Mouse (Mus musculus): Measurements from ENCODE around the gene Gm49366. TPM values are rescaled to one million over a fixed set of nuclear protein-coding genes. Genes with fewer than 3 reads are reported as not detected.
"Not testable (repeated sequence)": the region's sequence is repeated elsewhere in the genome, so short reads cannot be mapped to it uniquely, and the experiment has no call there.

Gene Gm49366
- polyA plus RNA-seq, 1 experiment, result not detected

DNA sequence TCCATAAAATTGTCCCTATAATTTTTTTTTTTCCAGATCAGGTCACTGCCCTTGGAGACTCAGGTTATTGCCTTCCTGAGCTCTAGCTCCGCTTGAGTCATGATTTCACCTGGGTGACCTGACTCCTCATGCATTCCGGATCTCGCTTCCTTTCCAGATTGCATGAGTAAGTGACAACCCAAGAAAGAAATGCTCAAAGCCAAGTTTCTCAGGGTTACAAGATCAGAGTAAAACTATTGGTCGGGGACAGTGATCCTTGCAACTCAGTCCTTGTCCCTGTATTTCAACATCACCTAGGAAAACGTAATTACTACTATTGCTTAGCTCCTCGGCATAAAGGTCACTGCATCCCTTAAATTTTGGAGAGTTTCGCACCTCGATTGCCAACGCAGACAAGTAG is 30.3 kb downstream of the Gm49366 start, which contains the start of gene Acot5:
Acot5 (plus strand) TSS at position 340 of the 400 bp plus-strand sequence.
- H3K27ac ChIP-seq (ENCODE audit: insufficient read depth, low read length), result no peak within 1 kb of the TSS
- H3K4me1 ChIP-seq (ENCODE audit: control insufficient read depth, insufficient read depth, low read length), result peaks cover 2% of the 10 kb centered on the region; the same call in 1 of the 2 replicates
- TF ChIP-seq POLR2A (IDR thresholded peaks at IDR 0.05; ENCODE audit: extremely low read depth, insufficient read depth, low read length) (no peak), CTCF (IDR thresholded peaks at IDR 0.05; ENCODE audit: extremely low read depth, insufficient read depth, low read length) (no peak)
- peak within 1 kb of the TSS; percentile 55 for H3K4me3 ChIP-seq (ENCODE audit: insufficient read depth, low read length)

DNA sequence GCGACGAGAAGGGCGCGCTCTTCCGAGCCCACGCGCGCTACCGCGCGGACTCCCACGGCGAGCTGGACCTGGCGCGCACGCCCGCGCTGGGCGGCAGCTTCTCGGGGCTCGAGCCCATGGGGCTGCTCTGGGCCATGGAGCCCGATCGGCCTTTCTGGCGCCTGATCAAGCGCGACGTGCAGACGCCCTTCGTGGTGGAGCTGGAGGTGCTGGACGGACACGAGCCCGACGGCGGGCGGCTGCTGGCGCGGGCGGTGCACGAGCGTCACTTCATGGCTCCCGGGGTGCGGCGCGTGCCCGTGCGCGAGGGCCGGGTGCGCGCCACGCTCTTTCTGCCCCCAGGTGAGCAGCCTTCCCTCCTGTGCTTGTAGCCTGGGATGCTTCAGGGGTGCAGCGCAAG is 30.8 kb downstream of the Gm49366 start:
- not testable (repeated sequence) for H3K27ac ChIP-seq (ENCODE audit: insufficient read depth, low read length); H3K4me1 ChIP-seq (ENCODE audit: control insufficient read depth, insufficient read depth, low read length)
- H3K4me3 ChIP-seq (ENCODE audit: insufficient read depth, low read length), result peak overlapping the region; percentile 55

DNA sequence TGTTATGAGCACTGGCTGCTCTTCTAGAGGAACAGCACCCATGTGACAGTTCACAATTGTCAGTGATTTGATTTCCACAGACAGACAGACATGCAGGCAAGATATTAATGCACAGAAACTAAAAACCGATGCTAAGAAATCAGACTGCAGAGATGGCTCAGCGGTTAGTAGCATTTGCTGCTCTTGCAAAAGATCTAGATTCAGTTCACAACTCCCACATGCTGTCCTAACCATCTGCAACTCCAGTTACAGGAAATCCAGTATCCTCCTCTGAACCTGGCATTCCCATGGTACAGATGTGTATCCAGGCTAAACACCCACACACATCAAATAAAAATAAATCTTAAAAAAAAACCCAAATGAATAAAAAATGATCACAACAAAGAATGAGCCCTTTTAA is 33.0 kb downstream of the Gm49366 start:
- no peak for TF ChIP-seq POLR2A (IDR thresholded peaks at IDR 0.05; ENCODE audit: extremely low read depth, insufficient read depth, low read length)
- Histone ChIP-seq H3K4me3 (ENCODE audit: insufficient read depth, low read length) (no peak overlapping the region), H3K27ac (ENCODE audit: insufficient read depth, low read length) (no peak overlapping the region), H3K4me1 (ENCODE audit: control insufficient read depth, insufficient read depth, low read length) (peaks cover 2% of the 10 kb centered on the region; the same call in 1 of the 2 replicates)

DNA sequence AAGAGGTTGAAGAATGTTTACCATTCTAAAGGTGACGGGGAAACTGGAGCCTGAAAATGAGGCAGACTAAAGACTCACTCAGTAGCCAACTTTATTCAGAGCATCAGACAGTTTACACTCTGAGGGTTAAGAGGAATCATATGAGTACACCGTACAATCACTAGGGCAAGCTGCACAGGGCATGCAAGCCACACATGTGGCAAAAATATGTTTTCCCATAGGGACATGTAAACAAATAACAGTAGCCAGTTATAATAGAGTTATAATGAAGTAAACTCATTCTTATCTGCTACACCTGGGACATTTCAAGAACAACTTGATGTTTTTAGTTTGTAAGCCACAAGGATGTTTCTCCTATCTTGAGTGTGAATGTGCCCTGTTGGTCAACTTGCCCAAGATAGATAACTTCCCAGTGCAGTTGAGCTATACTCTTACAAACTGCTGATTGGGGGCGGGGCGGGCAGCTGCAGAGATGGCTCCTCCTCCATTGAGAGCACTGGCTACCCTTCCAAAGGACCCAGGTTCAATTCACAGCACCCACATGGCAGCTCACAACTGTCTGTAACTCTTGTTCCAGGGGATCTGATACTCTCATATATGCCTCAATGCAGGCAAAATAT is 38.7 kb downstream of the Gm49366 start:
- Histone ChIP-seq H3K4me3 (ENCODE audit: insufficient read depth, low read length) (no peak overlapping the region), H3K27ac (ENCODE audit: insufficient read depth, low read length) (no peak overlapping the region), H3K4me1 (ENCODE audit: control insufficient read depth, insufficient read depth, low read length) (no peaks in the 10 kb centered on the region)
- TF ChIP-seq CTCF (IDR thresholded peaks at IDR 0.05; ENCODE audit: extremely low read depth, insufficient read depth, low read length) (no peak), POLR2A (IDR thresholded peaks at IDR 0.05; ENCODE audit: extremely low read depth, insufficient read depth, low read length) (no peak)

DNA sequence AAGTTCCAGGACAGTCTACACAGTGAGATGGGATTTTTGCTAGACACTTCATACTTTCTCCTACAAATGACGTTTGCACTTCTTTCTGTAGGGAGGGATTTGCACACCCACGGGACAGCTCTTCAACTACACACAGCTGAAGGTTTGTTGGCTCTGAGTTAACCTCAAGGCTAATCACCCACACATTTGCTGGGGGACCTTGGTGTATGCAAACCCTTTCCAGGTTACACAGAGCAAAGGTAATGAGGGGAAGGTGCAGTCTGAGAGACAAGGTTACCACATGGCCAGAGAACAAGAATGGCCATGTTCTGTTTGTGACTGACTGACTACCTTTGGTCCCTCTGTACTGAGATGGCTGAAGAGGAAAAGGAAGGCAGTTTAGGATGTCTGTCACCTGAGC is 45.1 kb downstream of the Gm49366 start:
- no peaks in the 10 kb centered on the region for H3K4me1 ChIP-seq (ENCODE audit: control insufficient read depth, insufficient read depth, low read length)
- no peak overlapping the region for H3K27ac ChIP-seq (ENCODE audit: insufficient read depth, low read length)
- no peak overlapping the region for H3K4me3 ChIP-seq (ENCODE audit: insufficient read depth, low read length)
- TF ChIP-seq POLR2A (IDR thresholded peaks at IDR 0.05; ENCODE audit: extremely low read depth, insufficient read depth, low read length), result no peak
- TF ChIP-seq CTCF (IDR thresholded peaks at IDR 0.05; ENCODE audit: extremely low read depth, insufficient read depth, low read length), result no peak

DNA sequence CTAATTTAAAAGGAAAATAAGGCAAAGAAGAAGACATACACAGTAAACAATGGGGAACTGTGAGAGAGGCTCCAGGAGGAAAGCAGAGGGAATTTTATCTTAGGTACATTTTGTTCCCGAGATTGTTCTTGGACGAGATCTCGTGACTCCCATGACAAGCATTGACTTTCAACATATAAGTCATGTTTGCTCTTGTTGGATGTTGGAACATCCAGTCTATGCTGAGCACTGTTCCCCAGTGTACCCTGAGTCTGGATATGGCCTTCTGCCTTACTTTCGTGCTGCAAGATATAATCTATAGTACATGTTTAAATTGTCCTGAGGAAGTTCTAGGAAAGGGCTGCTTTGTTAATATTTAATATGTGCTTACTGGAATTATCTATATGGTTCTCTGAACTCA is 45.8 kb downstream of the Gm49366 start:
- no peak overlapping the region for H3K27ac ChIP-seq (ENCODE audit: insufficient read depth, low read length)
- no peaks in the 10 kb centered on the region for H3K4me1 ChIP-seq (ENCODE audit: control insufficient read depth, insufficient read depth, low read length)
- H3K4me3 ChIP-seq (ENCODE audit: insufficient read depth, low read length), result no peak overlapping the region
- no peak for TF ChIP-seq POLR2A (IDR thresholded peaks at IDR 0.05; ENCODE audit: extremely low read depth, insufficient read depth, low read length)
- no peak for TF ChIP-seq CTCF (IDR thresholded peaks at IDR 0.05; ENCODE audit: extremely low read depth, insufficient read depth, low read length)

DNA sequence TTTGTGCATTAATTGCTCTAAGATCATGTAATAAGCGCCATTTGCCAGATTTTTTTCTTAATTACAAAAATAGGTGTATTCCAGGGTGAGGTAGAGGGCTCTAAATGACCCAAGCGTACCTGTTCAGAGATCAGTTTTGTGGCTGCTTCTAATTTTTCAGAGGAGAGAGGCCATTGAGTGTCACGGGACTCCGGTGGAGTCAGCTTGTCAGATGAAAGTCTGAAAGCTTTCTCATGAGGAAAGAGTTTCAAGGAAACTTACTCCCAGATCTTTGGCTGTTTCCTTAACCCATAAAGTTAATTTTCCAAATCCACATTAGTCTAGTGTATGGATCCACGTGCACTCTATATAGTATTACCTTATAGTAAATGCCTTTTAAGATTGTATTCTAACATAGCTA is 55.9 kb downstream of the Gm49366 start:
- H3K4me3 ChIP-seq (ENCODE audit: insufficient read depth, low read length); H3K27ac ChIP-seq (ENCODE audit: insufficient read depth, low read length); H3K4me1 ChIP-seq (ENCODE audit: control insufficient read depth, insufficient read depth, low read length): not testable (repeated sequence)

DNA sequence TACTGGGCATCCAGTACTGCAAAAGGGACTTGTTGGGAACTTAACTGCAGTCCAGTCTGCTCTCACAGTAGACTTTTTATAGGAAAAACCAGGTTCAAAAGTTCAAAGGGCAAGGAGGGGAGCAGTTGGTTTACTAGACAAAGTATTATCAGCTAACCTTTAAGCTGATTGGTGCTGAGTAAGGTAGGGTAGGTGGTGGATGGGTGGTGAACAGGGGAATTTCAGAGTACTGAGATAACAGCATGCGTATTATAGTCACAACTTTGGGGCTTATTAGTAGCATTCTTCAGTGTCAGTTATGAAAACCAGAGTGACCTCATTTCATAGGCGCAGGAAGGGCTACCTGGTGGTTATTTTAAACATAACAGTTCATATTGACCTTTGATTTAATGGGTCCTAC is 60.9 kb downstream of the Gm49366 start:
- TF ChIP-seq CTCF (IDR thresholded peaks at IDR 0.05; ENCODE audit: extremely low read depth, insufficient read depth, low read length) (no peak), POLR2A (IDR thresholded peaks at IDR 0.05; ENCODE audit: extremely low read depth, insufficient read depth, low read length) (no peak)
- Histone ChIP-seq H3K27ac (ENCODE audit: insufficient read depth, low read length) (no peak overlapping the region), H3K4me3 (ENCODE audit: insufficient read depth, low read length) (no peak overlapping the region), H3K4me1 (ENCODE audit: control insufficient read depth, insufficient read depth, low read length) (no peaks in the 10 kb centered on the region)

DNA sequence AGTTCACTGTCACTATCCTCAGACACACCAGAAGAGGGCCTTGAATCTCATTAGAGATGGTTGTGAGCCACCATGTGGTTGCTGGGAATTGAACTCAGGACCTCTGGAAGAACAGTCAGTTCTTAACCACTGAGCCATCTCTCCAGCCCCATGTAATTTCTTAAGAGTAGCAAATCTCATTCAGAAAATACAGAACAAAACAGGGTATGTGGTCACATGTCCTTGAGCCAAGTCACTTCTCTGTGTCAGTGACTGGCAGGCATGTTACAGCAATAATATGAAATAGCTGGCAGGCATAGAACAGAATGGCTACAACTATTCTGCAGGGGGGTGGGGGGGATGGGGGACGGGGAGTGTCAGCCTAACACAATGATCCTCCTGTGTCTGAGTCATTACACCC is 61.3 kb downstream of the Gm49366 start:
- no peaks in the 10 kb centered on the region for H3K4me1 ChIP-seq (ENCODE audit: control insufficient read depth, insufficient read depth, low read length)
- no peak overlapping the region; the same call in 1 of the 2 replicates for H3K4me3 ChIP-seq (ENCODE audit: insufficient read depth, low read length)
- no peak overlapping the region for H3K27ac ChIP-seq (ENCODE audit: insufficient read depth, low read length)
- TF ChIP-seq CTCF (IDR thresholded peaks at IDR 0.05; ENCODE audit: extremely low read depth, insufficient read depth, low read length), result no peak
- TF ChIP-seq POLR2A (IDR thresholded peaks at IDR 0.05; ENCODE audit: extremely low read depth, insufficient read depth, low read length), result no peak

DNA sequence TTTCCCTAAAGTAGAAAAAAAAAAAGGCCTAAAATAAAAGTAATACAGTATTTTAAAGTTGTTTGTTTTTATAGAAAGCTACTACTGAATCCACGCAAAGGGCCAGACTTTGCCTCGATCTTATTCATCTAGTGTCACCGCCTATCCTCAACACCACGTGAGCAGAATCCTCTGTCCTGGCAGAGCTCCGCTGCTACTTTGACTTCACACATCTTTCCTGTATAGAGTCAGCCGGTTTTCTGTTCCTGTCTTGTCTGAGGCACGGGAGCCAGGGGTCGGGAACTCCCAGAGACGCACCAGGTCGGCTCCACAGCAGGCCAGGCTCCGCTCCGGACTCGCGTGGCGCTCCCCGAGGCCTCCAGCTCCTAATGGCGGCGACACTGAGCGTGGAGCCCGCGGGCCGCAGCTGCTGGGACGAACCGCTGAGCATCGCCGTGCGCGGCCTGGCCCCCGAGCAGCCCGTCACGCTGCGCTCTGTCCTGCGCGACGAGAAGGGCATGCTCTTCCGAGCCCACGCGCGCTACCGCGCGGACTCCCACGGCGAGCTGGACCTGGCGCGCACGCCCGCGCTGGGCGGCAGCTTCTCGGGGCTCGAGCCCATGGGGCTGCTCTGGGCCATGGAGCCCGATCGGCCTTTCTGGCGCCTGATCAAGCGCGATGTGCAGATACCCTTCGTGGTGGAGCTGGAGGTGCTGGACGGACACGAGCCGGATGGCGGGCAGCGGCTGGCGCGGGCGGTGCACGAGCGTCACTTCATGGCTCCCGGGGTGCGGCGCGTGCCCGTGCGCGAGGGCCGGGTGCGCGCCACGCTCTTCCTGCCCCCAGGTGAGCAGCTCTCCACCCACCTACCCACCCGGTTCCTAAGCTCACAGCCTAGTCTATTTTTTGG is 62.1 kb downstream of the Gm49366 start, which contains the start of gene Acot6:
Acot6 (plus strand) TSS at position 51 of the 889 bp plus-strand sequence.
- not testable (repeated sequence) for H3K4me1 ChIP-seq (ENCODE audit: control insufficient read depth, insufficient read depth, low read length)
- peak within 1 kb of the TSS; percentile 60 for H3K27ac ChIP-seq (ENCODE audit: insufficient read depth, low read length)
- peak within 1 kb of the TSS; percentile 45 for H3K4me3 ChIP-seq (ENCODE audit: insufficient read depth, low read length)

Measured in cortical plate, adult 2 months (tissue).